Mouse (Mus musculus) mouse trophoblast stem cell (cell line): ENCODE results near the gene Unc13a.

Source experiments
- in situ Hi-C, 2 experiments: fragments of 300-500 bp; cut with MseI, MboI; formaldehyde crosslinking; loops; 2 replicates in 1 of 2; 3 replicates in 1 of 2; pipeline ENCODE4 v1.15.1; 2025

The Unc13a gene

DNA sequence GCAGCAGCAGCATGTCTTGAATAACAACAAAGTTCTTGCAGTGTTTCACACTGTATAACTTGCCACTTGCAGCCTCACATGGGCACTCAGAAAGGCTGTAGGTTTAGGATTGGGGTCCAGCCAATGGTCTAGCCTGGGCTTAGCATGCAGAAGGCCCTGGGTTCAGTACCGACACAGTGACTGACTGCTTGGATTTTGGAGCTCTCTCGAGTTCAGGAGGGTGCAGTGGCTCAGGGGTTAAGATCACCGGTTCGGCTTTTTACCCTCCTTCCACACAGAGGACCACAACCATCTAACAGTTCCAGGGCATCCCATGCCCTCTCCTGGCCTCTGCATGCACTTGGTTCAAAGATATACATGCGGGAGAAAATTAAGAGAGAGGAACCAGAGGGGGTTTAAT, 80.5 kb downstream of the Unc13a start:
- in situ Hi-C loops: no loop called here

GRCm38 (mm10) chr8:71588762-71589161, 82.8 kb downstream of the Unc13a start:
- in situ Hi-C loops: no loop called here

GRCm38 (mm10) chr8:71586891-71587290, 84.7 kb downstream of the Unc13a start:
- in situ Hi-C loops: no loop called here

DNA sequence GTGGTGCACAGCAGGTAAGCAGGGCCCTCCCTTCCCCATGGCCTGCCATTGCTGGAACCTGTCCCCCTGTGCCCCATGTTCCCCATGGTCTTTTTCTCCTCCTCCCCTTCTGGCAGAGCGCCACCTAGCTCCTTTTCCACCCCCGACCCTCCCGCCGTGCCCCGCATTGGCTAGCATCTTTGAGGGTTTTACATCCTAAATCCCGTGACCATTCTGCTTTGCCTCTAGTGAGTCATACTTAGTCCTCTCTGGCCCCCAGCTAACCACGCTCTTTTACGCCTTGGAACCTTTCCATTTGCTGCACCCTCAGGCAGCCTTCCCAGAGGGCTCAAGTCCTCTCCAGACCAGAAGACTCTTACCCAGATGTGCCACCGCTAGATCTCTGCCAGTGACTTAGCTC, 91.4 kb downstream of the Unc13a start:
- in situ Hi-C loops: no loop called here

DNA sequence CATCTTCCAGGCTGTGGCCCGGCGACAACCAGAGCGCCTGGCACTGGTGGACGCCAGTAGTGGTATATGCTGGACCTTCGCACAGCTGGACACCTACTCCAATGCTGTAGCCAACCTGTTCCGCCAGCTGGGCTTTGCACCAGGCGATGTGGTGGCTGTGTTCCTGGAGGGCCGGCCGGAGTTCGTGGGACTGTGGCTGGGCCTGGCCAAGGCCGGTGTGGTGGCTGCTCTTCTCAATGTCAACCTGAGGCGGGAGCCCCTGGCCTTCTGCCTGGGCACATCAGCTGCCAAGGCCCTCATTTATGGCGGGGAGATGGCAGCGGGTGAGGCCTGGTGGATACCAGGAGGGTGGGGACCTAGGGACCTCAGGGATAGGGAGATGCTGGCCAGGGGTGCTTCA, 92.1 kb downstream of the Unc13a start:
- in situ Hi-C loops: no loop called here

- in situ Hi-C loops: no loop called here
Observed at GRCm38 (mm10) chr8:71579009-71579408, 92.5 kb downstream of the Unc13a start.

GRCm38 (mm10) chr8:71577856-71578387, 93.6 kb downstream of the Unc13a start:
- in situ Hi-C loops: no loop called here

GRCm38 (mm10) chr8:71575020-71575419, 96.5 kb downstream of the Unc13a start:
- in situ Hi-C loops: no loop called here

DNA sequence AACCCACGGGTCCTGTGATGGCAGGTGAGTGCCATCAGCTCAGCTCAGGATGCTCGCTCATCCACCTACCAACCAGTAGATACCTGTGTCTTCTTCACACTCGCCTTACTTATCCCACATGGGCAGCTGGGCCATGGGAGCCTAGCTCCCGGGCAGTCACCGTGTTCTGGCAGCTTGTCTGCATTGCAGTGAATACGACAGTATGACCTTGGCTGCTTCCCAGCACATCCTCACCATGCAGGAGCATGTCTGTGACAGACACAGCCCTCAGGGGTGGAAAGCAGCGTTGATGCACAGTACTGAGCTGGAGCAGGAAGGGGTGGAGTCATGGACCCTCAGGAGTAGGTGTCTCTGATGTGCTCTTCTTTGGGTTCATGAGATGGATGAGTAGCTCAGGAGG, 97.1 kb downstream of the Unc13a start:
- in situ Hi-C loops: no loop called here
